Mouse (Mus musculus): ENCODE data around the gene Atp5j2. TPM values are rescaled to one million over a fixed set of nuclear protein-coding genes. Genes with fewer than 3 reads are reported as not detected.

The Atp5j2 gene
- polyA plus RNA-seq, 1 experiment from 2014 or later, result 523 TPM

DNA sequence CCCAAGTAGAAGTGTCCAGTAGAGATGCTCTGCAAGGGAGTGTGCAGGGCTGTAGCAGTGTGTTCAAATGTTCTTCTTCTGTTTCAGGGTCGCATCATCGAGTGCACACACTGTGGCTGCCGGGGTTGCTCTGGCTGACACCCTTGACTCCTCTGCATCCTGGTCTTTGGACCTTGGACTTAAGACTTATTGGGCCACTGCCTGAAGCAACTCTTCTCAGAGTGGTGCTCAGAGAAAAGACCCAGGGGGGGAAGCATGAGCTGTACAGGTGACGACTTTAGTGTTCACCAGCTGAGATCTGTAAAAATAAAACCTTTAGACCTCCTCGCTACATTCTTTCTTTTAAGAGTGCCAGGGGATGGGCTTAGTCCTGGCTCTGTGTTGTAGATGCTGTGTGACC, 44.1 kb downstream of the Atp5j2 start:
- 93% methylated on average over 5 of the region's 5 CpGs for WGBS
- Histone ChIP-seq H3K9me3 (no peaks in the 10 kb centered on the region), H3K27me3 (replicated peaks; ENCODE audit: low read depth, poor library complexity, severe bottlenecking) (no peaks in the 10 kb centered on the region), H3K27ac (replicated peaks) (no peak overlapping the region), H3K4me1 (no peaks in the 10 kb centered on the region), H3K36me3 (replicated peaks) (peaks cover 100% of the 10 kb centered on the region), H3K4me3 (no peak overlapping the region)
- DNase-seq (ENCODE audit: low spot score), result no peak

DNA sequence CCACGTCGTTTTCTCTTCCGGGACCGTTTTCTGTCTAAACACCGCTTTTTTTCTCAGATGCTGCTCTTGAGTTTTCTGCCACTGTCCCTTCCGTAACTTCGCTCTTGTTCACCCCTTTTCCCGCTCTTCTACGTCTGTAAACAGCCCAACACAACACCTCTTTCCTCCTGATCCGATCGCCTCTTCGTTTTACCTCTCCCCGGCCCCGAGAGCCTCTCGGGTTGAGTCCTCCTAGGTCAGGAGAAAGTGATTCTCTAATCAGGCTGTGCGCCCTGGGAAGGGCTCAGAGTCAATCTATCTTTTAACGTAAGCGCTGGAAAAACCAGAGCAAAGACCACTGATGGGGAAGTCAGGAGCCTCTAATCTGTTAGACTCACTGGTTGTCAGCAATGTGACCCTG, 51.3 kb downstream of the Atp5j2 start:
- WGBS, result under 1% methylated on average over 18 of the region's 18 CpGs
- Histone ChIP-seq H3K4me1 (peaks cover 26% of the 10 kb centered on the region), H3K27me3 (replicated peaks; ENCODE audit: low read depth, poor library complexity, severe bottlenecking) (no peaks in the 10 kb centered on the region), H3K9me3 (no peaks in the 10 kb centered on the region), H3K4me3 (peak overlapping the region; percentile 93), H3K36me3 (replicated peaks) (peaks cover 68% of the 10 kb centered on the region), H3K27ac (replicated peaks) (peak overlapping the region; percentile 98)
- DNase-seq (ENCODE audit: low spot score), result no peak

DNA sequence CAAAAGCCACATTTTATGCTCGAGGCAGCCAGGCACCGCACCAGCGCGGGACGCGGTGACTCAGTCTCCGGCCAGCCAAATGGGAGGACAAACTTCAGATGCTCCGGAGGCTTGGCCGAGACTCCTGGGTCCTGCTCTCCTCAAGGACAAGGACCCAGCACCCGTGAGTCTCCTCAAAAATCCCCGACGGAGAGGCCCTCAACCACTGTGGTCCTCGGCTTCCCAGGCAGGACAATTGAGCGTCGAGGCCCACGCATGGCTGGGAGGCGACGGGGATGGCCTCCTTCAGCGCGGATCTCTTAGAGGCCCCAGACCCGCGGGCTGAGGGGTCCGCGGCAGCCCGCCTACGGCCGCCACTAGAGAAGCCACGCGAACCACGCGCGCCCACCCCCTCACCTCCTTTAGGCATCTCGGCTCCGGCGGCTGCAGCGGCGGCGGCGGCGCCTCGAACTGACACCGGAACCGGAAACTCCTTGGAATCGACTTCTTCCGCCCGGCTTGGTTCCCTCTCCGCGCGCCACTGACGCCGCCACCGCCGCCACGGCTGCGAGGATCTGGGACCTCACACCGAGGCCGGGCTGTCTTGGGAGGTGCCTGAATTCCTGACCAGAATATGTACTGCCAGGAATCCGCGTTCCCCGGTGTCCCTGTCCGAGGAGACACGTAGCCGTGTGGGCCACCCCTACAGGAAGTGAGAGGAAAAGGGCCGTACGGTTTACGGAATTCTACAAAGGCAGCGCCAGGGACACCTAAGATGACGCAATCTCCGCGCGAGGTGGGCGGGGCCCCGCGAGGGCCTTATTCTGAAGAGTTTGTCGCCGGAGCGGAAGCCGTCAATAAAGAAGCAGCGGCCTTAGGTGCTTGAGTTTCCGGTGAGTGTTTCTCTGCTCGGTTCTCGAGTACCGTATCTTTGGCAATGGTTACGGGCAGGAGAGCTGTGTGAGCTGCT, 52.0 kb downstream of the Atp5j2 start, which contains the start of the genes Pdap1 and Bud31:
Gene Pdap1 (minus strand): TSS at position 668 of the 949 bp plus-strand sequence.
Gene Bud31 (plus strand): TSS at position 792 of the 949 bp plus-strand sequence.
- H3K4me3 ChIP-seq, result peak within 1 kb of the TSS; percentile 93
- H3K4me1 ChIP-seq, result peaks cover 26% of the 10 kb centered on the region
- no peaks in the 10 kb centered on the region for H3K9me3 ChIP-seq
- peak; percentile 94 for DNase-seq (ENCODE audit: low spot score)
- no peaks in the 10 kb centered on the region for H3K27me3 ChIP-seq (replicated peaks; ENCODE audit: low read depth, poor library complexity, severe bottlenecking)
- peaks cover 68% of the 10 kb centered on the region for H3K36me3 ChIP-seq (replicated peaks)
- peak within 1 kb of the TSS; percentile 98 for H3K27ac ChIP-seq (replicated peaks)
- WGBS, result under 1% methylated on average over 84 of the region's 84 CpGs

DNA sequence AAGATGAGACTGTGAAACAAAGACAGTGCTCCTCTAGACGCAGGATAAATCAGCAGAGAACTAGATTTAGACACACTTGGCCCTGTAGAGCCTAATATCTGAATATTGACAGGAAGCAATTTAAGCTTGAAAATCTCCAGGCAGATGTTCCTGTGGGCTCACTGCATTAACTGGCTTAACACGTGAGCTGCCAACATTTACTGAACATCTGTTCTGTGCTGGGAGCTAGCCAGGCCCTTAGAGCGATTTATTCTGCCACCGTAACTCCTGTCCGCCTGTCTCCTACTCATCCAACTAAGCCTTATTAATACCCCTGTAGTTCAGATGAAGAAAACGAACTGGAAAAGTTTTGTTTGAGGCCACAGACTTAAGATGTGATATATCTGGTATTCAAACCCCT, 53.0 kb downstream of the Atp5j2 start:
- Histone ChIP-seq H3K27me3 (replicated peaks; ENCODE audit: low read depth, poor library complexity, severe bottlenecking) (no peaks in the 10 kb centered on the region), H3K9me3 (no peaks in the 10 kb centered on the region), H3K27ac (replicated peaks) (peak overlapping the region; percentile 98), H3K4me1 (peaks cover 26% of the 10 kb centered on the region), H3K36me3 (replicated peaks) (peaks cover 68% of the 10 kb centered on the region), H3K4me3 (peak overlapping the region; percentile 93)
- DNase-seq (ENCODE audit: low spot score), result no peak
- 25% methylated on average over 6 of the region's 6 CpGs for WGBS

Other genes with a start within 250 kb of the Atp5j2 start
- gene Smurf1, start 226.2 kb downstream of the Atp5j2 start, polyA plus RNA-seq (2016; fragmentation: Nextera tagmentation; extraction: Ambion mirVana), result 14.5 and 17.0 TPM in 2 replicates
- not detected in 2 replicates for gene Gm4871, start 159.3 kb downstream of the Atp5j2 start, polyA plus RNA-seq (2016; fragmentation: Nextera tagmentation; extraction: Ambion mirVana)
- gene 1700018F24Rik, start 149.1 kb downstream of the Atp5j2 start, polyA plus RNA-seq (2016; fragmentation: Nextera tagmentation; extraction: Ambion mirVana), result not detected in 2 replicates
- 122 and 129 TPM in 2 replicates for gene Arpc1a, start 108.2 kb downstream of the Atp5j2 start, polyA plus RNA-seq (2016; fragmentation: Nextera tagmentation; extraction: Ambion mirVana)
- 0.06 TPM in 1 of 2 replicates, not detected in the other for gene Kpna7, start 108.0 kb downstream of the Atp5j2 start, polyA plus RNA-seq (2016; fragmentation: Nextera tagmentation; extraction: Ambion mirVana)
- gene Arpc1b, start 77.8 kb downstream of the Atp5j2 start, polyA plus RNA-seq (2016; fragmentation: Nextera tagmentation; extraction: Ambion mirVana), result 95.4 and 97.9 TPM in 2 replicates
- 144 and 151 TPM in 2 replicates for gene Pdap1, start 51.8 kb downstream of the Atp5j2 start, polyA plus RNA-seq (2016; fragmentation: Nextera tagmentation; extraction: Ambion mirVana)
- gene Bud31, start 51.7 kb downstream of the Atp5j2 start, polyA plus RNA-seq (2016; fragmentation: Nextera tagmentation; extraction: Ambion mirVana), result 249 and 250 TPM in 2 replicates
- 17.6 and 18.9 TPM in 2 replicates for gene Ptcd1, start 25.0 kb downstream of the Atp5j2 start, polyA plus RNA-seq (2016; fragmentation: Nextera tagmentation; extraction: Ambion mirVana)
- 87.0 and 91.9 TPM in 2 replicates for gene Cpsf4, start 24.8 kb downstream of the Atp5j2 start, polyA plus RNA-seq (2016; fragmentation: Nextera tagmentation; extraction: Ambion mirVana)
- 7.1 and 9.0 TPM in 2 replicates for gene Zkscan14, start 9.8 kb upstream of the Atp5j2 start, polyA plus RNA-seq (2016; fragmentation: Nextera tagmentation; extraction: Ambion mirVana)
- 17.8 and 19.5 TPM in 2 replicates for gene Zkscan5, start 12.5 kb upstream of the Atp5j2 start, polyA plus RNA-seq (2016; fragmentation: Nextera tagmentation; extraction: Ambion mirVana)
- gene Zfp655, start 39.7 kb upstream of the Atp5j2 start, polyA plus RNA-seq (2016; fragmentation: Nextera tagmentation; extraction: Ambion mirVana), result 31.2 and 31.4 TPM in 2 replicates
- gene Zscan25, start 88.4 kb upstream of the Atp5j2 start, polyA plus RNA-seq (2016; fragmentation: Nextera tagmentation; extraction: Ambion mirVana), result 0.45 and 0.83 TPM in 2 replicates
- gene Cyp3a57, start 153.2 kb upstream of the Atp5j2 start, polyA plus RNA-seq (2016; fragmentation: Nextera tagmentation; extraction: Ambion mirVana), result not detected in 2 replicates